In genomic region chr9:102352186-102353055, GRCm38 (mm10) we compare ENCODE assay signal across 9 mouse cellular contexts. TPM values are rescaled to one million over a fixed set of nuclear protein-coding genes. Genes with fewer than 3 reads are reported as not detected.
A peak's percentile ranks its signal among the peaks of the same experiment; 100 is the strongest.
DNase-seq lines count a peak whose midpoint lies in the region; ATAC-seq and TF ChIP-seq lines count a peak whose summit lies in the region.
"Had no signal": no experiment of that assay in that cellular context is flagged by ENCODE, and none has a peak within 500 bp of the region (broad histone marks: within the 10 kb centered on the region; RNA-seq: fewer than 3 reads in every experiment).

No protein-coding gene starts in this region.

- peak overlapping the region; percentile 78 for H3K9ac ChIP-seq in hindbrain, postnatal 0 days (replicated peaks; ENCODE audit: low read length)
- H3K9ac ChIP-seq in neural tube, embryonic 14.5 days (replicated peaks; ENCODE audit: low read depth, low read length) = peak overlapping the region; percentile 78
- H3K9ac ChIP-seq in liver, postnatal 0 days (replicated peaks) = no peak overlapping the region
- H3K9ac ChIP-seq: liver, embryonic 14.5 days had no signal

- no peak; the same call in 1 of the 2 replicates for TF ChIP-seq CTCF in hindbrain, postnatal 0 days (IDR thresholded peaks at IDR 0.05; ENCODE audit: low read depth)
- TF ChIP-seq CTCF in liver, postnatal 0 days (IDR thresholded peaks at IDR 0.05; ENCODE audit: low read depth) = no peak

- peak overlapping the region; percentile 97 for H3K4me2 ChIP-seq in hindbrain, postnatal 0 days (ENCODE audit: low read depth, low read length)
- H3K4me2 ChIP-seq in neural tube, embryonic 14.5 days (ENCODE audit: low read depth, low read length) = peak overlapping the region; percentile 92
- H3K4me2 ChIP-seq in liver, postnatal 0 days (ENCODE audit: low read depth, low read length) = no peak overlapping the region

- no peak for TF ChIP-seq EP300 in liver, postnatal 0 days (IDR thresholded peaks at IDR 0.05; ENCODE audit: low read depth)

- peak overlapping the region; percentile 88 for H3K4me3 ChIP-seq in hindbrain, postnatal 0 days (ENCODE audit: low read length)
- peak overlapping the region; percentile 80 for H3K4me3 ChIP-seq in neural tube, embryonic 14.5 days (ENCODE audit: low read depth, low read length)
- no peak overlapping the region for H3K4me3 ChIP-seq in liver, postnatal 0 days (ENCODE audit: low read depth, low read length)

- DNase-seq in adrenal gland, postnatal 14 days = peak; percentile 10
- no peak for DNase-seq in adrenal gland, postnatal 4 days (ENCODE audit: low spot score in 2 of 2)
- DNase-seq in right cerebral cortex, adult 2 months (ENCODE audit: low spot score in 2 of 2) = peak; percentile 41 to 50
- DNase-seq in right cerebral cortex, postnatal 14 days = no peak
- DNase-seq in hindbrain, postnatal 0 days (ENCODE audit: low spot score) = peak; percentile 41
- no peak for DNase-seq in liver, postnatal 0 days
- DNase-seq in adrenal gland, postnatal 25 days = no peak

- 0 out of 2 replicates have a peak, but pooled peaks cover 1% of the 10 kb centered on the region for H3K27me3 ChIP-seq in hindbrain, postnatal 0 days (ENCODE audit: insufficient read depth, low read length)
- peaks cover 9% of the 10 kb centered on the region for H3K27me3 ChIP-seq in neural tube, embryonic 14.5 days (ENCODE audit: control insufficient read depth, insufficient read depth, low read length)
- H3K27me3 ChIP-seq in liver, postnatal 0 days (ENCODE audit: insufficient read depth, low read length) = peaks cover 41% of the 10 kb centered on the region

- H3K27ac ChIP-seq in hindbrain, postnatal 0 days = peak overlapping the region; percentile 78; the same call in 1 of the 2 replicates
- peak overlapping the region; percentile 60 for H3K27ac ChIP-seq in neural tube, embryonic 14.5 days (ENCODE audit: low read depth, low read length)
- no peak overlapping the region for H3K27ac ChIP-seq in liver, postnatal 0 days (ENCODE audit: low read depth)
- H3K27ac ChIP-seq: liver, embryonic 14.5 days had no signal

- no peaks in the 10 kb centered on the region for H3K9me3 ChIP-seq in hindbrain, postnatal 0 days (ENCODE audit: low read length)
- no peaks in the 10 kb centered on the region for H3K9me3 ChIP-seq in neural tube, embryonic 14.5 days (ENCODE audit: control insufficient read depth, low read length)
- no peaks in the 10 kb centered on the region for H3K9me3 ChIP-seq in liver, postnatal 0 days (ENCODE audit: low read length)

- WGBS in hindbrain, postnatal 0 days = 3% methylated on average over 30 of the region's 30 CpGs
- 2% methylated on average over 30 of the region's 30 CpGs for WGBS in neural tube, embryonic 14.5 days
- 3% methylated on average over 30 of the region's 30 CpGs for WGBS in liver, postnatal 0 days (ENCODE audit: insufficient replicate concordance)

- no peak for ATAC-seq in hindbrain, postnatal 0 days
- ATAC-seq in neural tube, embryonic 14.5 days (ENCODE audit: low read depth) = no peak
- no peak for ATAC-seq in liver, postnatal 0 days

- peaks cover 5% of the 10 kb centered on the region; the same call in 1 of the 2 replicates for H3K4me1 ChIP-seq in hindbrain, postnatal 0 days (ENCODE audit: insufficient read depth, low read length)
- H3K4me1 ChIP-seq in neural tube, embryonic 14.5 days (ENCODE audit: control insufficient read depth, insufficient read depth, low read length) = 0 out of 2 replicates have a peak, but pooled peaks cover 2% of the 10 kb centered on the region
- H3K4me1 ChIP-seq in liver, postnatal 0 days (ENCODE audit: insufficient read depth) = no peaks in the 10 kb centered on the region

- no peaks in the 10 kb centered on the region for H3K36me3 ChIP-seq in hindbrain, postnatal 0 days (ENCODE audit: insufficient read depth, low read length)
- no peaks in the 10 kb centered on the region for H3K36me3 ChIP-seq in neural tube, embryonic 14.5 days (ENCODE audit: control insufficient read depth, insufficient read depth, low read length)
- H3K36me3 ChIP-seq in liver, postnatal 0 days (replicated peaks; ENCODE audit: insufficient read depth, low read length) = no peaks in the 10 kb centered on the region

RNA-seq across cellular contexts. Expression of gene Ephb1, which starts 2.1 kb away (rescaled TPM):
- 3.3 and 3.7 TPM in 2 replicates for total RNA-seq in adrenal gland, postnatal 14 days (2021)
- 1 to 10 TPM; 4.5 to 5.7 TPM for total RNA-seq in adrenal gland, postnatal 4 days (2021)
- 50.3 and 60.1 TPM in 2 replicates for total RNA-seq in hindbrain, postnatal 0 days (2014; rRNA removed)
- polyA plus RNA-seq in hindbrain, postnatal 0 days (2015; fragmentation: Nextera tagmentation; extraction: Ambion mirVana) = 34.7 and 39.6 TPM in 2 replicates
- polyA plus RNA-seq in neural tube, embryonic 14.5 days (2014; fragmentation: Nextera tagmentation; extraction: Ambion mirVana) = 42.0 and 48.7 TPM in 2 replicates
- 0.24 and 0.28 TPM in 2 replicates for polyA plus RNA-seq in liver, postnatal 0 days (2015; fragmentation: Nextera tagmentation; extraction: Ambion mirVana)
- total RNA-seq in adrenal gland, postnatal 25 days (2021) = 2.9 and 3.8 TPM in 2 replicates

Comparison
In these comparisons a context has a peak if more than half of its experiments do, and no peak if none do; other contexts are left out.
1. DNase-seq: peak in adrenal gland, postnatal 14 days (single experiment), right cerebral cortex, adult 2 months (2 of 2) and hindbrain, postnatal 0 days (single experiment); none in adrenal gland, postnatal 4 days (0 of 2), right cerebral cortex, postnatal 14 days (single experiment), liver, postnatal 0 days (single experiment) and adrenal gland, postnatal 25 days (single experiment).